21 mouse cellular contexts compared by ENCODE assay signal in the genomic region with DNA sequence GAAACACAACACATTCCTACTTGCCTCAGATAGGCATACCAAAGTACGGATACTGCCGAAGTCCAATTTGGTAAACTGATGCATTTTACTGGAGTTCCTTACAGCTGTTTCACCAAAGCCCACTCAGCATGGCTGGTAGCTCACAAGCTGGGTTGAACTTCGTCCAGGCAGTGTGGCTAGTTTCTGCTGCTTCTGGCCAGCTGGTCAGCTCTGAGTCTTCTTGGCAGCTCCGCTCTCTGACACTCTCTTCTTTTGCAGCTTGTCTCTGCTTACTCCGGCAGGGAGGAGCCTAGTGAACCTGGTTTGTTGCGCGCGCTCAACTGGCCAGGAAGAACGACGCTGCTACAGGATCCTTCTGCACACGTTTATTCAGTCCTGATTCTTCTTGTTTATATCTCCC.
"Had no signal": no experiment of that assay in that cellular context is flagged by ENCODE, and none has a peak within 500 bp of the region (broad histone marks: within the 10 kb centered on the region; RNA-seq: fewer than 3 reads in every experiment).

No protein-coding gene starts in this region.

- H3K4me2 ChIP-seq: limb, embryonic 12.5 days; limb, embryonic 15.5 days; liver, embryonic 11.5 days; midbrain, embryonic 13.5 days; neural tube, embryonic 13.5 days had no signal

- H3K9ac ChIP-seq: limb, embryonic 12.5 days; limb, embryonic 15.5 days; liver, embryonic 14.5 days; liver, postnatal 0 days; midbrain, embryonic 13.5 days; neural tube, embryonic 13.5 days had no signal

- H3K9me3 ChIP-seq: limb, embryonic 12.5 days; limb, embryonic 15.5 days; midbrain, embryonic 10.5 days; midbrain, embryonic 13.5 days; neural tube, embryonic 13.5 days had no signal

- H3K4me1 ChIP-seq: limb, embryonic 12.5 days; midbrain, embryonic 13.5 days had no signal

- H3K27me3 ChIP-seq: limb, embryonic 15.5 days had no signal

- DNase-seq: kidney, adult 18-20 months; kidney, adult 9 months; kidney, postnatal 14 days; kidney, postnatal 4 days; left cerebral cortex, postnatal 4 days; liver, postnatal 0 days; retina, postnatal 1 day; right cerebral cortex, postnatal 25 days; thymus, adult 2 months; thymus, postnatal 14 days had no signal

- ATAC-seq: liver, postnatal 0 days; midbrain, embryonic 13.5 days; midbrain, embryonic 16.5 days had no signal

- H3K27ac ChIP-seq: limb, embryonic 12.5 days; limb, embryonic 15.5 days; liver, embryonic 14.5 days; midbrain, embryonic 10.5 days; midbrain, embryonic 13.5 days; neural tube, embryonic 13.5 days; stomach, postnatal 0 days had no signal

- H3K4me3 ChIP-seq: limb, embryonic 12.5 days; limb, embryonic 15.5 days; megakaryocyte, embryonic 14.5 days; midbrain, embryonic 10.5 days; midbrain, embryonic 13.5 days; myocyte; neural tube, embryonic 13.5 days had no signal

- H3K36me3 ChIP-seq: limb, embryonic 12.5 days; limb, embryonic 15.5 days; midbrain, embryonic 10.5 days; midbrain, embryonic 13.5 days; neural tube, embryonic 13.5 days had no signal
